Mouse (Mus musculus): ENCODE data around the gene Wwtr1. TPM values are rescaled to one million over a fixed set of nuclear protein-coding genes. Genes with fewer than 3 reads are reported as not detected.
A peak's percentile ranks its signal among the peaks of the same experiment; 100 is the strongest.

Gene Wwtr1
- polyA plus RNA-seq, 1 experiment from 2014 or later: 29.9 TPM

DNA sequence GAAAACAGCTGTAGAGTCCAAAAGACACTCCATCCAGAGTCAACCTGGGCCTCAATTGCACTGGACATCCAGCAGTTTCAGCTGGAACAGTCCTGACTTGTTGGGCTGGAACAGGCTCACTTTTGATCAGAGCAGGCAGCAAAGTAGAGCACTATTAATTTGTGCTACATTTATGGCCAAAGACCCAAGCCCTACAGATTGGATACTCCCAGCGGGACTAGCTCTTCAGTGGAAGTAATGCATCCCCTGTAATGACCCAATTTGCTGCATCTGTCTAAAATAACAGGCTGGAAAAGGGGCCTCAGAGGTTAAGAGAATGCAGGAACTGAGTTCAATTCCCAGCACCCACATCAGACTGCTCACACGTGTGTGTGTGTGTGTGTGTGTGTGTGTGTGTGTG is 24.5 kb downstream of the Wwtr1 start:
- ATAC-seq (ENCODE audit: low read depth): no peak

DNA sequence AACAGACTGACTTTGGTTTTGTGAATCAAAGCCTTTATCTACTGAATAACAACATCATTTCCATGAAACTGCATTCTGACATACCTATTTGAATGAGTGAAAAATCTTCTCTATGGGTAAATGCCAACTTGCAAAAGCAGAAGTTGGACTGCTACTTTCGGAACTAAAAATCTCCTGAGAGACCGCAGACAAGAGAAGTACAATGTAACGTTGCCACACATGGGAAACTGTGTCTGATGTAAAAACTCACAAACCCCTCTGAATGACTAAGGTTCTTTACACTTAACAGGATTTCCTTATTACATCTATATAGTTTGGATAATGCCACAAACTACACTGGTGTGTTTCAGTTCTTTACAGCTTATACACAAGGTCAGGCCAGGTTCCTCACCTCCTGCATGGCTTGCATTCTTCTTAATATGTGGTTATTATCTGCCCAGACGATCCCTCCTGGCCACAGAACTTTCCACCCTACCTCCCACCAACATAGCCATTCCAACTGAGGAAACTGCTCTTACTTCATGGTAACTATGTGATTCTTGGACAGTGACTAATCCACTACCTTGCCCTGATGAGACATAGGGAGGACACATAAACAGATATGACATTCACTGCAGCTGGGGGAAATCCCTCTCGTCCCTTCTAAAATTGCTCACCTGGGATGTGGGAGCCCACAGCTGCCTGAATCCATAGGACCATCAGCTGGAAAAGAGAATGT is 25.1 kb downstream of the Wwtr1 start:
- H3K27ac ChIP-seq (ENCODE audit: low read length): no peak overlapping the region
- ATAC-seq (ENCODE audit: low read depth): no peak
- H3K4me3 ChIP-seq (ENCODE audit: low read length): no peak overlapping the region
- no peak overlapping the region for H3K4me2 ChIP-seq (ENCODE audit: low read depth, low read length)
- no peaks in the 10 kb centered on the region for H3K9me3 ChIP-seq (ENCODE audit: control insufficient read depth, low read length)
- no peak overlapping the region for H3K9ac ChIP-seq (ENCODE audit: low read length)
- H3K27me3 ChIP-seq (ENCODE audit: control insufficient read depth, insufficient read depth, low read depth, low read length): no peaks in the 10 kb centered on the region
- H3K4me1 ChIP-seq (replicated peaks; ENCODE audit: control insufficient read depth, insufficient read depth, low read length): 0 out of 2 replicates have a peak, but pooled peaks cover 2% of the 10 kb centered on the region
- H3K36me3 ChIP-seq (ENCODE audit: control insufficient read depth, insufficient read depth, low read length): peaks cover 3% of the 10 kb centered on the region; the same call in 1 of the 2 replicates
- 79% methylated on average over 5 of the region's 5 CpGs for WGBS

More for the DNA sequence above, 24.5 kb downstream of the Wwtr1 start:
- no peaks in the 10 kb centered on the region for H3K27me3 ChIP-seq (ENCODE audit: control insufficient read depth, insufficient read depth, low read depth, low read length)
- 0 out of 2 replicates have a peak, but pooled peaks cover 2% of the 10 kb centered on the region for H3K4me1 ChIP-seq (replicated peaks; ENCODE audit: control insufficient read depth, insufficient read depth, low read length)
- H3K9ac ChIP-seq (ENCODE audit: low read length): no peak overlapping the region
- peaks cover 3% of the 10 kb centered on the region; the same call in 1 of the 2 replicates for H3K36me3 ChIP-seq (ENCODE audit: control insufficient read depth, insufficient read depth, low read length)
- H3K27ac ChIP-seq (ENCODE audit: low read length): no peak overlapping the region
- whole genome bisulfite sequencing: 86% methylated on average over 2 of the region's 2 CpGs
- H3K4me2 ChIP-seq (ENCODE audit: low read depth, low read length): no peak overlapping the region
- H3K9me3 ChIP-seq (ENCODE audit: control insufficient read depth, low read length): no peaks in the 10 kb centered on the region
- H3K4me3 ChIP-seq (ENCODE audit: low read length): no peak overlapping the region

DNA sequence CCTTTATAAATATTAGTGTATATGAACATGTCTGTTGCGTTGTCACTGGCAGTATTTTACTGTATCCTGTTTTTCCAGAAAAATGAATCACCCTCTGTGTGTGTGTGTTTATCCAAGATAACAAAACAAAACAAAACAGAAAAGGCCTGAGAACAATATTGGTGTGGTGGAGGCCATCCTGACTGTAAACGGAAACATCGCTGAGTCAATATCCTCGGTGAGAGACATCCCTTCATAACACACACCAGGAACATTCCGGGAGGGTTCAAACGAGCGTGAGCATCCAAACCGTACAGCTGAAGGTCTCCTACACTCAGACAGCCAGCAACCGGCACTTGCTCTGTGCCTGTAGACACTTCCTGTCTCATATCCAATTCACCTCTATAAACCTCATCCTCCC is 31.6 kb downstream of the Wwtr1 start:
- H3K4me3 ChIP-seq (ENCODE audit: low read length): no peak overlapping the region
- no peaks in the 10 kb centered on the region for H3K36me3 ChIP-seq (ENCODE audit: control insufficient read depth, insufficient read depth, low read length)
- no peaks in the 10 kb centered on the region for H3K9me3 ChIP-seq (ENCODE audit: control insufficient read depth, low read length)
- peaks cover 15% of the 10 kb centered on the region; the same call in 1 of the 2 replicates for H3K4me1 ChIP-seq (replicated peaks; ENCODE audit: control insufficient read depth, insufficient read depth, low read length)
- 0 out of 2 replicates have a peak overlapping the region, but pooled peaks have one; percentile 21 for H3K4me2 ChIP-seq (ENCODE audit: low read depth, low read length)
- H3K27ac ChIP-seq (ENCODE audit: low read length): peak overlapping the region; percentile 71
- no peak overlapping the region for H3K9ac ChIP-seq (ENCODE audit: low read length)
- H3K27me3 ChIP-seq (ENCODE audit: control insufficient read depth, insufficient read depth, low read depth, low read length): no peaks in the 10 kb centered on the region
- ATAC-seq (ENCODE audit: low read depth): peak; percentile 66
- WGBS: 55% methylated on average over 9 of the region's 9 CpGs

DNA sequence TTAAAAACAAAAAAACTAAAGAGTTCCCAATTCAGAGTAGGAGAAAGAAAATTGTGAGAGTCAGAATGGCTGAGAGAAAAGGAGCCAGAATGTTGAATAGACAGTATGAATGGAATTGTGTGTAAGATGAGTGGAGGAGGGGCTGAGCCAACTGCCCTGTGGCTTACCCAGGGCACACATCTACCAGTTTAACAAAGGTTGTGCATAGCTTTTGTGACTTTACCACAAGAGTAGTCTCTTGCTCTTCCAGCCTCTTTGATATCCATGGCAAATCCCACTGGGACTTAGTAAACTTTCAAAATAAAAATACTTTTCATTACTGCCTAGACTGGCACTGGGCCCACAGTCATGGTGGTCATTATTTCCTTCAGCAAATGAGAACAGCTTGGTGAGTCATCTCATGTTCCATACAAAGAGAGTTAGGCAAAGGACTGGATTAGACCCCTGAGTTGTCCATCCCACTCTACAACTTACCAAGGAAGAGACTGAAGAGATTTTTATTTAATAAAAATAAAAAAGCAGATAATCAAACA is 32.8 kb downstream of the Wwtr1 start:
- no peaks in the 10 kb centered on the region for H3K36me3 ChIP-seq (ENCODE audit: control insufficient read depth, insufficient read depth, low read length)
- no peak for ATAC-seq (ENCODE audit: low read depth)
- H3K9ac ChIP-seq (ENCODE audit: low read length): no peak overlapping the region
- H3K27me3 ChIP-seq (ENCODE audit: control insufficient read depth, insufficient read depth, low read depth, low read length): no peaks in the 10 kb centered on the region
- no peak overlapping the region for H3K4me2 ChIP-seq (ENCODE audit: low read depth, low read length)
- no peaks in the 10 kb centered on the region for H3K9me3 ChIP-seq (ENCODE audit: control insufficient read depth, low read length)
- H3K4me3 ChIP-seq (ENCODE audit: low read length): no peak overlapping the region
- H3K27ac ChIP-seq (ENCODE audit: low read length): no peak overlapping the region
- peaks cover 15% of the 10 kb centered on the region; the same call in 1 of the 2 replicates for H3K4me1 ChIP-seq (replicated peaks; ENCODE audit: control insufficient read depth, insufficient read depth, low read length)

DNA sequence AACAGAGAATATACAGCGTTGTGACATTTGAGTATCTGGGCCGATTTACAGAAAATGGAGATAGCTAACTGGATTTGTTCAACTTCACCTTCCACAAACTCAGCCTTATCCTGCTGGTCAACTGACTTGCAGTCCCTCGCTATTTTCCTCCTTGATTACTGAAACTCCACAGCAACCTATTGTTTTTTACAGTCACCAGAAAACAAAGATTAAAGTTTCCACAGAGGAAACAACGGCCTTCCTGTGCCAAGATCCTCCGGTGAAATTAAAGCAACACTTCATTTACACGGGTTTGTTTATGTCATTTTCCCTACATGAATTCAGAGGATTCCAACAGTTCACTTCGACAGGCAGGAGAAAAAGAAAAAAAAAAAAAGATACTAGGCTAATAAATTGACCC is 34.5 kb downstream of the Wwtr1 start:
- no peaks in the 10 kb centered on the region for H3K9me3 ChIP-seq (ENCODE audit: control insufficient read depth, low read length)
- peaks cover 16% of the 10 kb centered on the region for H3K4me1 ChIP-seq (replicated peaks; ENCODE audit: control insufficient read depth, insufficient read depth, low read length)
- H3K27me3 ChIP-seq (ENCODE audit: control insufficient read depth, insufficient read depth, low read depth, low read length): no peaks in the 10 kb centered on the region
- peak; percentile 42; the same call in 1 of the 2 replicates for ATAC-seq (ENCODE audit: low read depth)
- no peaks in the 10 kb centered on the region for H3K36me3 ChIP-seq (ENCODE audit: control insufficient read depth, insufficient read depth, low read length)
- H3K4me2 ChIP-seq (ENCODE audit: low read depth, low read length): no peak overlapping the region; the same call in 1 of the 2 replicates
- peak overlapping the region; percentile 26 for H3K27ac ChIP-seq (ENCODE audit: low read length)
- H3K4me3 ChIP-seq (ENCODE audit: low read length): no peak overlapping the region
- 39% methylated on average over 7 of the region's 7 CpGs for WGBS
- H3K9ac ChIP-seq (ENCODE audit: low read length): no peak overlapping the region

DNA sequence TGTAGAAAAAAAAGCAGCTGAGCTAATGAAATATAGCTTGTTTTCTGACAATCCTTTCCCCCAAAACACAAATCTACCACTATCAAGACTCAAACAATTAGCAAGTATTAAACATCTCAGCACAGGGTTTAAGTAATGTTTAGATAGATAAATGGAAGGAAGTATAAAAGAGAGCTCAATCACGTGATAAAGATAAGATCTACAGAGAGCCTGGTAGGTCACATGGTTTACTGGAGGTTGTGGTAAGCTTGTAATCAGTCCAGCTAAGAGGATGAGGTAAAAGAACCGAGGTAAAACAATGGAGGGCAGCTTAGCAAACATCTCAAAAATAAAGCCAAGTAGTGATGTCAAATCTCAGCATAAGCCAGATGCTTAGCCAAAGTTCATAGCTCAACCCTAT is 35.2 kb downstream of the Wwtr1 start:
- 10% methylated on average over 2 of the region's 2 CpGs for WGBS
- no peak overlapping the region for H3K4me2 ChIP-seq (ENCODE audit: low read depth, low read length)
- 0 out of 2 replicates have a peak overlapping the region, but pooled peaks have one; percentile 26 for H3K27ac ChIP-seq (ENCODE audit: low read length)
- H3K36me3 ChIP-seq (ENCODE audit: control insufficient read depth, insufficient read depth, low read length): no peaks in the 10 kb centered on the region
- H3K27me3 ChIP-seq (ENCODE audit: control insufficient read depth, insufficient read depth, low read depth, low read length): no peaks in the 10 kb centered on the region
- no peak overlapping the region for H3K9ac ChIP-seq (ENCODE audit: low read length)
- H3K4me1 ChIP-seq (replicated peaks; ENCODE audit: control insufficient read depth, insufficient read depth, low read length): peaks cover 21% of the 10 kb centered on the region
- no peak overlapping the region for H3K4me3 ChIP-seq (ENCODE audit: low read length)
- no peak for ATAC-seq (ENCODE audit: low read depth)
- no peaks in the 10 kb centered on the region for H3K9me3 ChIP-seq (ENCODE audit: control insufficient read depth, low read length)

DNA sequence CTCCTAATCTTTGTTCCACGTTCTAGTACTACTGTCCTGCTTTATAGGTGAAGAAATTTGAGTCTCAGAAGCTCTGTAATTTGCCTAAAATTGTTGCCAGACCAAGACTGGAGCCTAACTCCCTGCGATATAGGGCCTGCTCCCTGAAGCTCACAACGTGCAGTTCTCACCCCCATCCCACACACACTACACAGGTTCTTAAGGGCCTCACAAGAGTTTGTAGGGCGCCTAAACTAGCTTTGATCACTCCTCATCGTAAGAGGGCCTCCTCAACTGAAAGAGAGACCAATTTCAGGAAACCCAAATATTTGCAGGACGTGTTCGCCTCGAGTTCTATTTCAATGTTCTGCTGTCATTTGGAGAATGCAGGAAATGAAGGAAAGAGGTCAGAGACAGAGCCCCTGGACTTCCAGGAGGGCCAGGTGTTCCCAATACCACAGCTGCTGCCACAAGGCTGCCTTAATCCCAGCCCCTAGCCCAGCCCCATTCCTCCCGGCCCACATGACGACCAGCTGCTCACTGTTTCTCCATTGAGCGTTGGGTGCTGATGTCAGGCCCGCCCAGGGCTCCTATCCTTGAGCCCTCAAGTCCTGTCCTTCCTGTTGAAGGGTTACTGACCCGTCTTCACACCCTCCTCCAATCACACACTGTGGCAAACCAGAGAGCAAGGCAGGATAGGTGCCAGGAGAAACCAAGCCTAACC is 40.1 kb downstream of the Wwtr1 start:
- Histone ChIP-seq H3K36me3 (ENCODE audit: control insufficient read depth, insufficient read depth, low read length) (no peaks in the 10 kb centered on the region), H3K4me1 (replicated peaks; ENCODE audit: control insufficient read depth, insufficient read depth, low read length) (peaks cover 25% of the 10 kb centered on the region), H3K9ac (ENCODE audit: low read length) (no peak overlapping the region), H3K27me3 (ENCODE audit: control insufficient read depth, insufficient read depth, low read depth, low read length) (no peaks in the 10 kb centered on the region), H3K9me3 (ENCODE audit: control insufficient read depth, low read length) (no peaks in the 10 kb centered on the region), H3K4me3 (ENCODE audit: low read length) (no peak overlapping the region), H3K4me2 (ENCODE audit: low read depth, low read length) (no peak overlapping the region), H3K27ac (ENCODE audit: low read length) (peak overlapping the region; percentile 17; the same call in 1 of the 2 replicates)
- 41% methylated on average over 13 of the region's 13 CpGs for WGBS
- peak; percentile 85 for ATAC-seq (ENCODE audit: low read depth)

DNA sequence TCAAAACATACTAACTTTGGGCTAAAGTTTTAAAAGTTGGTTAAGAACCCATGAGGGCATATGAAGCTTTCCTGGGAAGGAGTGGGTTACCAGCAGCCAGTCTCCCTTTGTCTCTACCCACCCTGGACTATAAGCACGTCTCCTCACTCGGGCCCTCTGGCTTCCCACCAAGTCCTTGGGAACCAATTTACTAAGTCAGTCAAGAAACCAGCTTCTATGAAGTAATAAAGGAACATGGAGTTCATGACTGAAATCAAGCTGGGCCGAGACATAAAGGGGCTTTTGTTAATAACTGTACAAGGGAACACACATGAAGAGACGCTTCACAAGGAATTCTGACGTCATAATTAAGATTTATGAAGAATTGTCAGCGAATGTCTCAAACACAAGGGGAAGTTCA is 41.3 kb downstream of the Wwtr1 start:
- Histone ChIP-seq H3K4me3 (ENCODE audit: low read length) (no peak overlapping the region), H3K27ac (ENCODE audit: low read length) (no peak overlapping the region), H3K9ac (ENCODE audit: low read length) (no peak overlapping the region), H3K27me3 (ENCODE audit: control insufficient read depth, insufficient read depth, low read depth, low read length) (no peaks in the 10 kb centered on the region), H3K4me1 (replicated peaks; ENCODE audit: control insufficient read depth, insufficient read depth, low read length) (peaks cover 25% of the 10 kb centered on the region), H3K36me3 (ENCODE audit: control insufficient read depth, insufficient read depth, low read length) (no peaks in the 10 kb centered on the region), H3K4me2 (ENCODE audit: low read depth, low read length) (no peak overlapping the region), H3K9me3 (ENCODE audit: control insufficient read depth, low read length) (no peaks in the 10 kb centered on the region)
- peak; percentile 22; the same call in 1 of the 2 replicates for ATAC-seq (ENCODE audit: low read depth)
- 49% methylated on average over 6 of the region's 6 CpGs for WGBS

DNA sequence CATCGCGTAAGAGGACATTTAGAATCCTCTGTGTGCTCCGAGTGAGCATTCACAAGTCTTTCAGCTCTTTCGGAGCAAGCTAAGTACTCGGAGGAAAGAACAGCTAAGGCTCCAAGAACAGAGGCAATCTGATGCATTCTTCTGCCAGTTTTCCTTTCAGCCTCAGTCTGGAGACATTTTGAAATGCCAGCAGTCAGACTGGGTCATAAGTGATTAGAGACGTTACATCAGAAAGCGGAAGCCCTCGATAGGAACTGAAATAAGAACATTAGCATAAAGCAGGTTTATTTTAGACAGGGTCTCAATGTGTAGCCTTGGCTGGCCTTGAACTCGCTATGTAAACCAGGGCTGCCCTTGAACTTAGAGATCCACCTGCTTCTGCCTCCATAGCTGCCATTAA is 41.8 kb downstream of the Wwtr1 start:
- H3K27ac ChIP-seq (ENCODE audit: low read length): no peak overlapping the region
- H3K4me1 ChIP-seq (replicated peaks; ENCODE audit: control insufficient read depth, insufficient read depth, low read length): peaks cover 25% of the 10 kb centered on the region
- no peaks in the 10 kb centered on the region for H3K27me3 ChIP-seq (ENCODE audit: control insufficient read depth, insufficient read depth, low read depth, low read length)
- H3K4me2 ChIP-seq (ENCODE audit: low read depth, low read length): no peak overlapping the region
- no peaks in the 10 kb centered on the region for H3K36me3 ChIP-seq (ENCODE audit: control insufficient read depth, insufficient read depth, low read length)
- H3K9ac ChIP-seq (ENCODE audit: low read length): no peak overlapping the region
- H3K4me3 ChIP-seq (ENCODE audit: low read length): no peak overlapping the region
- no peak for ATAC-seq (ENCODE audit: low read depth)
- no peaks in the 10 kb centered on the region for H3K9me3 ChIP-seq (ENCODE audit: control insufficient read depth, low read length)
- WGBS: 84% methylated on average over 9 of the region's 9 CpGs

Measured in lung, embryonic 16.5 days (tissue).